Mouse (Mus musculus) testis, adult 2 months (tissue): ENCODE results near the gene Slc51a. TPM values are rescaled to one million over a fixed set of nuclear protein-coding genes. Genes with fewer than 3 reads are reported as not detected.

ENCODE experiments used
- H3K27ac ChIP-seq: fragments of 200-500 bp; 2 replicates; pipeline ENCODE4 v1.5.1; 2012; ENCODE audit warnings: low read depth, low read length; ENCODE audit not compliant: control insufficient read depth, insufficient read depth
- H3K27me3 ChIP-seq: fragments of 200-500 bp; 2 replicates; pipeline ENCODE4 v1.6.1; 2012; ENCODE audit warnings: mild to moderate bottlenecking, low read length, moderate library complexity; ENCODE audit not compliant: control insufficient read depth, insufficient read depth
- H3K36me3 ChIP-seq: fragments of 200-500 bp; 2 replicates; pipeline ENCODE4 v1.6.1; 2012; ENCODE audit warnings: mild to moderate bottlenecking, low read length; ENCODE audit not compliant: control insufficient read depth, insufficient read depth
- H3K4me1 ChIP-seq: fragments of 200-500 bp; 2 replicates; pipeline ENCODE4 v1.6.1; 2012; ENCODE audit warnings: low read length; ENCODE audit not compliant: control insufficient read depth, insufficient read depth
- H3K4me3 ChIP-seq: fragments of 200-500 bp; 2 replicates; pipeline ENCODE4 v1.5.1; 2012; ENCODE audit warnings: low read depth, mild to moderate bottlenecking, low read length, moderate library complexity, mixed read lengths; ENCODE audit not compliant: control insufficient read depth
- CTCF ChIP-seq: fragments of 200-500 bp; IDR thresholded peaks from 2 replicates; pipeline ENCODE4 v1.5.1; 2012; ENCODE audit warnings: low read depth, mild to moderate bottlenecking, inconsistent platforms, low read length, moderate library complexity; ENCODE audit not compliant: control insufficient read depth, insufficient read depth, insufficient replicate concordance
- POLR2A ChIP-seq: fragments of 200-500 bp; IDR thresholded peaks from 2 replicates; pipeline ENCODE4 v1.6.1; 2012; ENCODE audit warnings: low read depth, mild to moderate bottlenecking, inconsistent platforms, low read length, moderate library complexity; ENCODE audit not compliant: control insufficient read depth
- polyA plus RNA-seq: library from polyadenylated mRNA; depleted of rRNA; stranded (reverse); fragments of >200 nt; gene quantifications from 2 replicates; pipeline ENCODE4 v1.2.3, GENCODE M21; 2012

Gene Slc51a
- polyA plus RNA-seq, 1 experiment = 0.49 TPM

- Histone ChIP-seq H3K27me3 (no peaks in the 10 kb centered on the region), H3K36me3 (no peaks in the 10 kb centered on the region; the same call in 1 of the 2 replicates), H3K4me3 (no peak overlapping the region), H3K27ac (no peak overlapping the region), H3K4me1 (no peaks in the 10 kb centered on the region)
- TF ChIP-seq POLR2A (no peak), CTCF (no peak)
Observed at GRCm38 (mm10) chr16:32477315-32477714, 10.4 kb downstream of the Slc51a start.

DNA sequence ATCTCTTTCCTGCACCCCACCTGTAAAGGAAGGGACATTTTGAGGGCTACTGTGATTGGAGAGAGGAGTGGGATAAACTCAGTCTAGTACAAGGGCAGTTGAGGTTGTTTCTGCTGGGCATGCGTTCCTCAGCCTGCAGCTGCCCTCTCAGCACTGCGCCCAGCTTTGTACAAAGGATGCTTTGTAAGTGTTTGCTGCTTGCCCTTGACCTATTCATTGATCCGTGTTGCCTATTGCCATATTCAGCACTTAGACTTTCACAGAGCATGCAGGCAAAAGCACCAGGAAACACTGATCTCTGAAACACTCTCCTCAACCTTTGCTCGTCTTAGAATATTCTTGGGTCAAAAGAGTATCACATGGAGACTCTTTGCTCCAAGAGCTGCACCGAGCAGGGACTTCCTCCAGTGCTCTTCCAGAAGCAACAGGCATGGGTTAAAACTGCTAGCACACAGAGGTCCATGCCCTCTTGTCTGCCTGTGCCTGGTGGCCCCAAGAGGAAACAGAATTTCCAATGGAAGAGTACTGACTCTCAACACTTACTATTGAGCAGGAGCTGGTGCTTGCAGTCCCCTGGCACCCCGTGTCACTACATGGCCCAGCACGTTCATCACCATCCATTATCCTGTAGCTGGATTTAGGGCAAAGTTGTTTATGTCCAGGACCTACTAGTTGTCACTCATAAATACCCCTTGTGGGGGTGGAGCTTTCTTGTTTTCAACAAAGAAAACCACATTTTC lies 15.2 kb downstream of the Slc51a start:
- H3K4me3 ChIP-seq = no peak overlapping the region
- H3K4me1 ChIP-seq = no peaks in the 10 kb centered on the region
- TF ChIP-seq POLR2A = no peak
- TF ChIP-seq CTCF = no peak
- H3K27ac ChIP-seq = no peak overlapping the region
- no peaks in the 10 kb centered on the region; the same call in none of the 2 replicates for H3K36me3 ChIP-seq
- H3K27me3 ChIP-seq = no peaks in the 10 kb centered on the region

DNA sequence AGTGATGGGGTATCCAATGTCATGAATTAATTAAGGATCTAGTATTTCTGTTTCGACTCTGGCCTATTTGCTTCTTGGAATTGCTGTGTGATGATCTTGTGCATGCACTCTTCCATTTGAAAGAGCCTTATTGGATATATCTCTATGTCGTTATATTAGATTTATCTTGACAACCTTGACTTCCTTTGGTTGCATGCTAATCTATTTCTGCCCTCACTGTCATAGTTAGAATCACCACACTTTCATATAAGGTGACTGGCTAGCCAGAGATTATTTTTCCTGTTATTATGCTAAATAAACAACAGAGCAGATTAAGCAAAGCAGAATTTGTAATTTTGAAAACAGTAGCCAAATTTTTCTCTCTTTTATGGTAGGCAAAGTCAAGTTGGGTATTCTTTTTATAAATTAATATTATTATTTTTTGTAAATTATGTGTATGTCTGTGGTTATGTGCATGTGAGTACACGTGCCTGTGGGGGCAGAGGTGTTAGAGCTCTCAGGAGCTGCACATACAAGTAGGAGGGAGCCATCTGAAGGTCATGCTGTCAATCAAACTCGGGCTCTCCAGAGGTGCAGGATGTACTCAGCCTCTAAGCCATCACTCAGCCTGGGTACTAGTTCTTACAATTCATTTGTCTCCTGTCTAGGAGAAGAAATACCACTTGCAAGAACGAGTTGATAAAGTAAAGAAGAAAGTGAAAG lies 18.1 kb downstream of the Slc51a start:
- no peaks in the 10 kb centered on the region; the same call in none of the 2 replicates for H3K36me3 ChIP-seq
- no peak overlapping the region for H3K27ac ChIP-seq
- H3K4me3 ChIP-seq = no peak overlapping the region
- no peaks in the 10 kb centered on the region for H3K27me3 ChIP-seq
- H3K4me1 ChIP-seq = no peaks in the 10 kb centered on the region
- no peak for TF ChIP-seq CTCF

GRCm38 (mm10) chr16:32468488-32468887 lies 19.2 kb downstream of the Slc51a start:
- H3K36me3 ChIP-seq = no peaks in the 10 kb centered on the region; the same call in none of the 2 replicates
- no peak for TF ChIP-seq CTCF
- no peak for TF ChIP-seq POLR2A

GRCm38 (mm10) chr16:32464908-32465307 lies 22.8 kb downstream of the Slc51a start:
- no peaks in the 10 kb centered on the region; the same call in none of the 2 replicates for H3K36me3 ChIP-seq

More at GRCm38 (mm10) chr16:32468488-32468887, 19.2 kb downstream of the Slc51a start:
- H3K4me3 ChIP-seq = no peak overlapping the region
- no peaks in the 10 kb centered on the region for H3K4me1 ChIP-seq
- no peak overlapping the region for H3K27ac ChIP-seq
- H3K27me3 ChIP-seq = no peaks in the 10 kb centered on the region

DNA sequence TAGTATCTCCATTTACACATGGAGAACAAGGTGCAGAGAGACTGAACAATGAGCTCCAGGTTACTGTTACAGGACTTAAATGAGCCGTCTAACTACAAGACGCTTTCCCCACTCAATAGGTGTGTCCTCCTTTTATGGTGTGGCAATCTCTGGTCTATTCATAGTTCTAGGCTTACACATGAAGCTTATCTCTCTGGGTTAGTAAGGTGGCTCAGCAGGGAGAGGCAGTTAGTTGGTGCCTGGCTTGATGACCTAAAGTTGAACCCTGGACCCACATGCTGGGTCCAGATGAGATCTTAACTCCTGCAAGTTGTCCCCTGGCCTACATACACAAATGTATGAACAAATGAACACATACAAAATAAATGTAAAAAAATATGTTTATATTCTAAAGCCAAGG lies 24.3 kb downstream of the Slc51a start:
- H3K36me3 ChIP-seq = no peaks in the 10 kb centered on the region; the same call in none of the 2 replicates
- TF ChIP-seq POLR2A = no peak
- no peak for TF ChIP-seq CTCF
- no peak overlapping the region for H3K4me3 ChIP-seq
- H3K27me3 ChIP-seq = no peaks in the 10 kb centered on the region
- H3K27ac ChIP-seq = no peak overlapping the region
- H3K4me1 ChIP-seq = no peaks in the 10 kb centered on the region

More at GRCm38 (mm10) chr16:32464908-32465307, 22.8 kb downstream of the Slc51a start:
- Histone ChIP-seq H3K27me3 (no peaks in the 10 kb centered on the region), H3K4me1 (no peaks in the 10 kb centered on the region), H3K4me3 (no peak overlapping the region), H3K27ac (no peak overlapping the region)
- TF ChIP-seq POLR2A (no peak), CTCF (no peak)

DNA sequence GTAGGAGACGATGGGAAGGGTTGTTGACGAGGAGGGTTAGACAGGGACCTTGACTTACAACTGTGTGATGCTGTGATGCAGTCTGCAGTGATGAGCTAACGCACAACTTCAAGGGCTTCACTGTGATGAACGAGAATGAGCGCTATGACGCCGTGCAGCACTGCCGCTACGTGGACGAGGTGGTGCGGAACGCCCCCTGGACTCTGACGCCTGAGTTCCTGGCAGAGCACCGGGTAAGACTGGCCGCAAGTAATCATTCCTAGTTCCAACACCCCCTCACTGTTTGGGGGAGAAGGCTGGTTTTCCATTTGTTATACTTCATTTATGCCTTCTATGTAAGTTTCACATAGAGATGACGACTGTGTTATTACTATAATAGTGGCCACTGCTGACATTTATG lies 24.7 kb downstream of the Slc51a start:
- Histone ChIP-seq H3K4me3 (no peak overlapping the region), H3K27ac (no peak overlapping the region), H3K27me3 (no peaks in the 10 kb centered on the region), H3K36me3 (no peaks in the 10 kb centered on the region; the same call in none of the 2 replicates), H3K4me1 (no peaks in the 10 kb centered on the region)
- no peak for TF ChIP-seq CTCF
- no peak for TF ChIP-seq POLR2A
